Mouse (Mus musculus) kidney, adult 11 months (tissue): ENCODE measurements around the gene Gtf2ird1.

Experiments
- DNase-seq: peaks from one replicate; pipeline ENCODE4 v3.0.0; 2022

The Gtf2ird1 gene

GRCm38 (mm10) chr5:134442066-134442465, 14.4 kb downstream of the Gtf2ird1 start:
- DNase-seq = no peak

DNA sequence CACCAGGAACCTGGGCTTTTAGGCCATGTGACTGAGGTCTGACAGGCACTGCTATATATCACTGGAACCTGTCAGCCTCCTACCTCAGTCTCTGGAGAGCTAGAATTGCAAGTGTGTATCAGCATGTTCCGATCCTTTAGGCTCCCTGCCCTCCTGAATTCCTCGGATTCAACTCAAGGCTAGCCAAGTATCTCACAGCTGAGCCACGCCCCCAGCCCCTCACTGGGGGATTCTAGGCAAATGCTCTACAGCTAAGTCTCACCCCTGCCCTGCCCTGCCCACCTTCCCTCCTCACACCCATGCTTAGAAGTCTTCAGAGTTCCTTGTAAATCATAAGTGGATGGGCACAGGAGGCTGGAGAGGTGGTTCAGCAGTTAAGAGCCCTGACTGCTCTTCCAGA, 15.4 kb downstream of the Gtf2ird1 start:
- DNase-seq = no peak

- DNase-seq = no peak
Observed at GRCm38 (mm10) chr5:134440098-134440497, 16.4 kb downstream of the Gtf2ird1 start.

- no peak for DNase-seq
Observed at GRCm38 (mm10) chr5:134439481-134439880, 17.0 kb downstream of the Gtf2ird1 start.

DNA sequence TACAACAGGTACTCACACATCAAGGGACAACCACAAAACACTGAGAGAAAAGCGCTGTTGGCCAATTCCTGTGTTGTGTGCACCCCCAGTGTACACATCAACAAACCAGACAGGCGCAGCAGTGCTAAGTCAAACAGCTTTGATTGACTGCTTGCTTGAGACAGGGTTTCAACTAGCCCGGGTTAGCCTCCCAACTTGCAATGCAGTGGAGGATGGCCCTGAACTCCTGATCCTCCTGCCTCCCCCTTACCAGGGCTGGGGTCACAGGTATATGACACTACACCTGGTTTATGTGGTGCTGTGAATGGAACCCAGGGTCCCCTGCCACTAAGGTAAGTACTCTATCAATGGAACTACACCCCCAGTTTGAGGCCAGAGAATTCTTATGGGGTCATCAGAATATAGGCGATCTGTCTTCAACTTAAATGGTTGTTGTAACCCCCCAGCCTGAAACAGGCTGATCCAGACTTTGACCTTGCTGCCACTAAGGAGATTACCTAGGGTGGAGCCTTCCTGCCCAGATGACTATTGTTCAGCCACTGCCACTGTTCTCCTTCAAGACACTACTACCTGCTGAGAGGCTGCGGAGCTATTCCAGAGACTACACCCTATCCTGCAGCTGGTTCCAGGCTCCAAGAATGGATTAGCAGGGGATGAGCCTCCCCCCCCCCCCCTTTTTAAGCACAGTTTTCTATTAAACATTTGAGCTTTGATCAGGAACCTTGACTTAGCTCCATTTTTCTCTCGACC, 17.7 kb downstream of the Gtf2ird1 start:
- no peak for DNase-seq

DNA sequence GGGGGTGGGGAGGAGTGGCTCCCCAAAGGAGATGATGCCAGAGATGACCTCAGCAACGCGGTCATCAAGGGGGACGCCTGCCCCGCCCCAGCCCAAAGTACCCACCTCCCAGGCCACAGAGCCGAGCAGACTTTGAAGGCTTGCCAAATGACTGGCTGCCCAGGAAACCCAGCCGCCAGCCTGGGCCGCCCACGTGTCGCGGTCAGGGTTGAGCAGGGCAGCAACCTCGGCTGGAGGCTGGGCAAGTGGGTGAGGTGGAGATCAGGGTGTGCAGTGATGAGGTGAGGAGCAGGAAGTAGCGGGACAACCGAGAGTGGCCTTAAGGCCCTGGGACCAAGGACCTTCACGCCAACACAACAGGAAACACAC, 19.1 kb downstream of the Gtf2ird1 start:
- DNase-seq = peak; percentile 88

DNA sequence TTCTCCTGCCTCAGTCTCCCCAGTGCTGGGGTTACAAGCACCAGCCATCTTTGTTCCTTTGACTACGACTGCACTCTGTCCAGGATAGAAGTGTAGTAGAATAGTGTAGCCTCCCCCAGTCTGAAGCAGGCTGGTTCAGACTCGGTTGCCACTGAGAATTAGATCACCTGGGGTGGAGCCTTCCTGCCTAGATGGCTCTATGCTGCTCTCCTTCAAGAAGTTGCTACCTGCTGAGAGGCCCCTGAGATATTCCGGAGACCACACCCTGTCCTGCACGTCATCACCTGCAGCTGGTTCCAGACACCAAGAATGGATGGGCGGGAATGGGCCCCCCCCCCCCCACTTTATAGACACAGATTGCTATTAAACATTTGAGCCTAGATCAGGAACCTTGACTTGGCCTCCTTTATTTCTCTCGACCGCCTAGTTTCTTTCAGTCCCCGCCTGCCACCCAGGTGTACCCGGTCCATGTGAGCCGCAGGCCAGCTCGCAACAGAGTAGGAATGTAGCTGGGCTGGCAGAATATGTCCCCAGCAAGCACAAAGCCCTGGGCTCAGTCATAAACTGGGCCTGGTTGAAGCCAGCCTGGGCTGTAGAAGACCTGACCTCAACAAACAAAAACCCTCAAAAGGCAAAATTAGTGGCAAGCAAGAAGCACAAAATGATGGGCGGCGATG, 19.6 kb downstream of the Gtf2ird1 start:
- no peak for DNase-seq

DNA sequence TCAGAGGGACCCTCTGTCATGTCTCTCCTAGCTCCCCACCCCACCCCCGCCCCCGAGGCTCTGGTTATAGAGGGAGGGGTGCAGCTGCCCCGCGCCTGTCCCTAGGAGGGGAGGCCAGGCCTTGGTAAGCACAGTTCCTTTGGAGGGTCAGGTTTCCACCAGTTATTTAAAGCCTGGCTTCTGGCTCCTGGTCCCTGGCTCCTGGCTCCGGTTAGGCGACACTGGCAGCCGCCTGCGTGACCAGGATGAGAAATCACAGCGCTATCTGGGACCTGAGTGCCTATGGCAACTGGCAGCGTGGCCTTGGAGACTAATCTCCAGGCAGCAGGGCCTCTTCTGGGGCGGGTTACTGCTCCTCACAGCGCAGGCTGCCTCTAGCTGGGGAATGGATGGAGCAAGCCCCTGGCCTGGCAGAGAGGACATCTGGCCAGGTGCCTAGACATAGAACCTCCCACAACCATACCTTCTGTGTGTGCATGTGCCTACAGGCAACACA, 20.6 kb downstream of the Gtf2ird1 start:
- DNase-seq = peak; percentile 38

DNA sequence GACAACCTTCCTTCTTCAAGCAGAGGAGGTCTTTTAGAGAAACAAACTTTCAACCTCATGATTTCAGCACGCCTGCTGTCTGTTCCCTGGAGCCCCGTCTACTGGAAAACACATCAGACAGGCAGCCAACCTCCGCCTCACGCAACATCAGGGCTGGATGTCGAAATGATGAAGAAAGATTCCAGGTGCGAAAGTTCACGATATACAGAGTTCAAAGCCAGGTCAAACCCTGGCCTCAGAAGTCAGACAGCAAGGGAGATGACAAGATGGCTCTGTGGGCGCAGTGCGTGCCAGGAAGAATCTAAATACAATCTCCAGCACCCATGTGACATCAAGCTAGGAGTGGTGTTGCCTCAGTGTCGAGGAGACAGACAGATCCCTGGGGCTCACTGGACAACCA, 23.4 kb downstream of the Gtf2ird1 start:
- DNase-seq = no peak

DNA sequence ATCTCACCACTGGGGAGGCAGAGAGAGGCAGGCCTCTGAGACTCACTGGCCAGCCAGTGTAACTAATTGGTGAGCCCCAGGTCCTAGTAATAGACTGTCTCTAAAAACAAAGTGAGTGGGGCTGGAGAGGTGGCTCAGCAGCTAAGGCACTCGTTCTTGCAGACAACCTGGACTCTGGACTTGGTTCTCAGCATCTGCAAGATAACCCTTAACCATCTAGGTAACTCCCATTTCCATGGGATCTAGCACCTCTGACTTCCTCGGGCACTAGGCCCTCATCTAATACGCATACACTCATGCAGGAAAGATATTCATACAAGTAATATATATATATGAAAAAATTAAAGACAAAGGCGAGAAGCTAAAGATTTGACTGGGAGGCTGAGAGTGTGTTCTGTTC, 26.4 kb downstream of the Gtf2ird1 start:
- DNase-seq = no peak

DNA sequence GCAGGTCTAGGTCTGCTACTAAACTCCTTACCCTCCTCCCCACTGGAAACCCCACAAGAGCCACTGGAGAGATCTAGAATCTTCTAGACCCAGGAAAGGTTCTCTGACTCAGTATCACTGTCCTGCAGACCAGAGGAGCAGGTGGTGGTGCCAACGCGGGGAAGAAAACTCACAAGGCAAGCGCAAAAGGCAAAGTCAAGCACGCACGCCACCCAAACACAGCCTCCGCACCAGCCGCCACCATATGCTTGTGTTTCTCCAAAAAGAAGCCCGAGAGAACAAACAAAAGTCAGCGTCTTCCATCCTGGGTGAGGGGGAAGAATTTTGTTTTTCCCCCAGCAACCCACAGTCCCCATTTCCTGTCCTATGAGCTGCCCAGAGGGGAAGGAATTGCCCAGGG, 28.9 kb downstream of the Gtf2ird1 start:
- no peak for DNase-seq

- no peak for DNase-seq
Observed at GRCm38 (mm10) chr5:134425601-134426000, 30.9 kb downstream of the Gtf2ird1 start.

DNA sequence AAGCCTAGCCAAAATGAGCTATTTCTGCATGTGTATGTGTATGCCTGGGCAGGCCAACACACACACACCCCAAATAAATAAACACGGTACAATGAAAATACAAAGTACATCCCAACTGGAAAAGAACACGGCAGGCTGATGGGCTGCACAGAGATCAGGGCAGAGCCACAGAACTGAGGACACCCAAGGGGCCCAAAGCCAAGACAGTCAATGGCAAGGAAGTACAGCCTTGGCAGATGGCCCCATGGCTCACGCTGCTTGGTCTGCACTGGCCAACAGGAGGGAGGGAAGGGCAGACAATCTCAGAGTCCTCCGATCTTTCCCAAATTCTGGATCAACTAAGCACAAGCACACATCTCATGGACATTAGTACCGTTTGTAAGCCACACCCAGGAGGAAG, 32.6 kb downstream of the Gtf2ird1 start:
- no peak for DNase-seq

DNA sequence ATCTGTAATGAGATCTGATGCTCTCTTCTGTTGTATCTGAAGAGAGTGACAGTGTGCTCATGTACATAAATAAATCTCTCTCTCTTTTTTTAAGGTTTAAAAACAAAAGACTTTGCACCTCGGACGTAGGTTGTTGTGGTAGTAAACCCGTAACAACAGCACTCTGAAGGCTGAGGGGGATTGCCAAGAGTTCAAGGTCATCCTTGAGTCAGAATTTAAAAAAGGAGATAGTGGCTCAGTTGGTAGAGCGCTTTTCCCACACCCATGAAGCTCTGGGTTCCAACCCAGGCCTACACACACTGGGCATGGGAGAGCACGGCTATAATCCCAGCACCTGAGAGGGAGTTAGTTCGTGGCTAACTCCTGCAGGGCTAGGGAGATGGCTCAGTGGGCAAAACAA, 33.1 kb downstream of the Gtf2ird1 start:
- DNase-seq = no peak

- DNase-seq = no peak
Observed at GRCm38 (mm10) chr5:134422265-134422925, 34.1 kb downstream of the Gtf2ird1 start.

GRCm38 (mm10) chr5:134421061-134421460, 35.5 kb downstream of the Gtf2ird1 start:
- DNase-seq = peak; percentile 33

DNA sequence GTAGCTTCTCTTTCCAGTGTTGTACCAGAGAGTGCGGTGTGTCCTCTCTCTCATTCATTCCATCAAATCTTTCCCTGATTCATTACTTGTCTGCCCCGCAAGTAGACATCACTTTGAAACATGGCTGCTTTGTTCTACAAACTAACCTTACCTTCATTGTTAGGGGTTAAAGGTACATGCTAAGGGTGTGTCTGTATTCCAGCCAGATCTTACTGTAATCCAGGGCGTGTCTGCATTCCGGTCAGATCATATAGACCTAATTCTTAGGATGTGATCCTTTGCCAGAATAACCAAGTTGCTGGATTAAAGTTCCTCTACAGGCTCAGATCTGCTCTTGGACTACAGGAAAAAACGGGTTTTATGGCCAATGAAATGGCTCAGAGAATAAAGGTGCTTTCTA, 36.8 kb downstream of the Gtf2ird1 start:
- DNase-seq = no peak

- DNase-seq = peak; percentile 86
Observed at GRCm38 (mm10) chr5:134418315-134419074, 38.0 kb downstream of the Gtf2ird1 start.

- no peak for DNase-seq
Observed at GRCm38 (mm10) chr5:134412341-134412740, 44.2 kb downstream of the Gtf2ird1 start.

DNA sequence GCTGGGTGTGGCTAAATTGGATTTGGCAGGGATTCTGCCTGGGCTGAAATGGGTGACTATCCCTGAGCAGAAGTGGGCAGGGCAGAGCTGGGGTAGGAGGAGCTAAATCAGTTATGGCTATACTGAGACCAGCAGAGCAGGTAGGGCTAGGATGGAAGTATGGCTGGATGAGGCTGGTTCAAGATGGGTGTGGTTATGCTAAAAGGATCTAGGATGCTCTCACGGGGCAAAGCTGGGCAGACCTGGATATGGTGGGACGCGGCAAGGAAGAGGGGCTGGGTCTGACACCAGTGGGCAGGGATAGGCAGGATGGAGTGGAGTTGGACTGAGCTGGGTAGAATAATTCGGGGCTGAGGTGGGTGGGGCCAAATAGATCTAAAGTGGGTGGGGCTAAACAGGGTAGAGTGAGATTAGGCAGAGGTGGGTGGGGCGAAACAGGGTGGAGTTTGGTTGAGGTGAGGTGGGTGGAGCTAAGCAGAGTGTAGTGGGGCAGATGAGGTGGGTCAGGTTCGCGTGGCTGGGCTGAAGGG, 46.1 kb downstream of the Gtf2ird1 start:
- no peak for DNase-seq

GRCm38 (mm10) chr5:134409606-134410306, 46.8 kb downstream of the Gtf2ird1 start:
- DNase-seq = no peak

DNA sequence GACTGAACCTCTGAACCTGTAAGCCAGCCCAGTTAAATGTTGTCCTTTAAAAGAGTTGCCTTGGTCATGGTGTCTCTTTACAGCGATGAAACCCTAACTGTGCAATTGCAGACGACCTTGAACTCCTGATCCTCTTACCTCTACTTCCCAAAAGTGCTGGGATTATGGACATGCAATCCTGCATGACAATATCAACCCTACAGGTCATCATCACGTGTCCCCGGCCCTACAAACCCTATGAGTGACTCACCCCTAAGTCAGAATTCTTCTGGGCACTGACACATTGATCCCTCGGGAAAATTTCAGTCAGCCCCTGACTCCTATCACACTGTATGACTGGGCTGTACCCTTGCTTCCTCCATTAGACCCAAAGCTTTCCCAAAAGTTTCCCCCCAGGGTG, 48.4 kb downstream of the Gtf2ird1 start:
- DNase-seq = no peak
